Comparison of ENCODE assay signal across 9 mouse cellular contexts in genomic region chr5:114065161-114065560, GRCm38 (mm10). TPM values are rescaled to one million over a fixed set of nuclear protein-coding genes. Genes with fewer than 3 reads are reported as not detected.
DNase-seq lines count a peak whose midpoint lies in the region; ATAC-seq and TF ChIP-seq lines count a peak whose summit lies in the region.
"Had no signal": no experiment of that assay in that cellular context is flagged by ENCODE, and none has a peak within 500 bp of the region (broad histone marks: within the 10 kb centered on the region; RNA-seq: fewer than 3 reads in every experiment).

Gene Usp30, plus strand, starts transcription at chr5:114065461.

- no peaks in the 10 kb centered on the region for H3K4me1 ChIP-seq in spleen, adult 2 months (ENCODE audit: control insufficient read depth, insufficient read depth, insufficient read length)
- H3K4me1 ChIP-seq in neural tube, embryonic 15.5 days: no peaks in the 10 kb centered on the region

- no peak for TF ChIP-seq CTCF in spleen, adult 2 months (IDR thresholded peaks at IDR 0.05; ENCODE audit: extremely low read depth, insufficient read depth, insufficient read length, insufficient replicate concordance)

- 88% methylated on average over 6 of the region's 6 CpGs for WGBS in spleen, adult 2 months
- 97% methylated on average over 6 of the region's 6 CpGs for WGBS in neural tube, embryonic 15.5 days

- no peaks in the 10 kb centered on the region for H3K27me3 ChIP-seq in spleen, adult 2 months (ENCODE audit: control insufficient read depth, insufficient read depth, low read length)
- H3K27me3 ChIP-seq in neural tube, embryonic 15.5 days (replicated peaks): no peaks in the 10 kb centered on the region

- no peaks in the 10 kb centered on the region for H3K36me3 ChIP-seq in spleen, adult 2 months (ENCODE audit: control insufficient read depth, insufficient read depth, low read length)
- peaks cover 17% of the 10 kb centered on the region for H3K36me3 ChIP-seq in neural tube, embryonic 15.5 days

- no peak within 1 kb of the TSS for H3K4me3 ChIP-seq in spleen, adult 2 months (ENCODE audit: extremely low read depth, insufficient read depth, insufficient read length)
- H3K4me3 ChIP-seq in neural tube, embryonic 15.5 days (replicated peaks): no peak within 1 kb of the TSS

- no peak for DNase-seq in adrenal gland, adult 18-20 months (ENCODE audit: low spot score in 2 of 2)
- DNase-seq in adrenal gland, adult (ENCODE audit: inconsistent age in 2 of 2, low spot score in 1 of 2): no peak
- no peak for DNase-seq in spleen, adult 2 months (ENCODE audit: low read depth in 1 of 2, low spot score in 2 of 2)
- no peak for DNase-seq in spleen, postnatal 4 days (ENCODE audit: low spot score in 2 of 2)
- no peak for DNase-seq in layer of hippocampus, postnatal 36 days
- DNase-seq in cerebellum, postnatal 4 days (ENCODE audit: low spot score in 2 of 2): no peak
- DNase-seq in B cell, adult 2 months: no peak
- DNase-seq: cerebellum, adult 9-11 months had no signal

- no peak within 1 kb of the TSS for H3K4me2 ChIP-seq in neural tube, embryonic 15.5 days

- H3K9ac ChIP-seq in neural tube, embryonic 15.5 days (replicated peaks): no peak within 1 kb of the TSS

- ATAC-seq in neural tube, embryonic 15.5 days (ENCODE audit: low FRiP score): no peak

- TF ChIP-seq POLR2A in spleen, adult 2 months (IDR thresholded peaks at IDR 0.05; ENCODE audit: low read depth, low read length): no peak

- no peaks in the 10 kb centered on the region for H3K9me3 ChIP-seq in neural tube, embryonic 15.5 days (replicated peaks)

- H3K27ac ChIP-seq in spleen, adult 2 months (ENCODE audit: insufficient read depth, low read length): no peak within 1 kb of the TSS
- no peak within 1 kb of the TSS for H3K27ac ChIP-seq in neural tube, embryonic 15.5 days (replicated peaks)

RNA-seq across cellular contexts. Expression of gene Usp30, which starts in this region (rescaled TPM):
- 10 to 100 TPM; 29.5 to 31.2 TPM for total RNA-seq in adrenal gland, adult 18-20 months (2021)
- 13.3 and 14.0 TPM in 2 replicates for polyA plus RNA-seq in spleen, adult 2 months (2012; rRNA removed)
- 10 to 100 TPM; 37.8 to 39.3 TPM for total RNA-seq in layer of hippocampus, postnatal 36 days (2021)
- polyA plus RNA-seq in neural tube, embryonic 15.5 days (2015; fragmentation: Nextera tagmentation; extraction: Ambion mirVana): 17.9 and 18.9 TPM in 2 replicates
